Mouse (Mus musculus): ENCODE data around the gene Prr12.

DNA sequence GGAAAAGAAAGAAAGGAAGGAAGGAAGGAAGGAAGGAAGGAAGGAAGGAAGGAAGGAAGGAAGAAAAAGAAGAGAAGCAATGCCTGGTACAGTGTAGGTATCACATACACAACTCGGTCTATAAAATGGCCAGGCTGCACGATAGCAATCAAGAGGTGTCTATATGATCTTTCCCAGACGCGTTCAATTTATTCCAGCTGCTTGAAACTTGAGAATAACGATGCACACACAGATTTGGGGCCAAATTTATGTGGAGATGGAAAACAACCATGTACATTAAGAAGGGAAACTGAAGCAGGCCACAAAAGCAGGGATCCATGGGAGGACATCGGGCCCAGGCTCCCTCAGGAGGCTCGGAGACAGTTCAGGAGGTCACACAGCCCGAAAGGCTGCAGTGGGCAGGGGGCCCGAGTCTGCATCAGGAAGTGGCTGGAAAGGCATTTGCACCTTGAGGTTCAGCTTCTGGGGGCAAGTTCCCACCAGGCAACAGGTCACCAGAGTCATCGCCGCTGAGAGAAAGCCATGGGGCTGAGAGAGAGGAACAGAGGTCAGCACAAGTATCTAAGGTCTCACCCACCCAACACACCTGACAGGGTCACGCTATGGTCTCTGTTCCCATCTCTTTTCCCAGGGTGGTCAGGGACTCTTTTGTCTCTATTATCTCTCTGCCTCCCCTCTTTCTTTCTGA is 40.3 kb upstream of the Prr12 start:
- TF ChIP-seq CTCF (IDR thresholded peaks at IDR 0.05) (no peak), EP300 (IDR thresholded peaks at IDR 0.05; ENCODE audit: insufficient read depth, low read depth, low read length) (no peak)

Measured in heart, adult 2 months (tissue).